Mouse (Mus musculus) testis, adult 2 months (tissue): ENCODE results near the gene Gsdme.

Source experiments
- CTCF ChIP-seq: fragments of 200-500 bp; IDR thresholded peaks from 2 replicates; pipeline ENCODE4 v1.5.1; 2012; ENCODE audit warnings: low read depth, mild to moderate bottlenecking, inconsistent platforms, low read length, moderate library complexity; ENCODE audit not compliant: control insufficient read depth, insufficient read depth, insufficient replicate concordance
- POLR2A ChIP-seq: fragments of 200-500 bp; IDR thresholded peaks from 2 replicates; pipeline ENCODE4 v1.6.1; 2012; ENCODE audit warnings: low read depth, mild to moderate bottlenecking, inconsistent platforms, low read length, moderate library complexity; ENCODE audit not compliant: control insufficient read depth

DNA sequence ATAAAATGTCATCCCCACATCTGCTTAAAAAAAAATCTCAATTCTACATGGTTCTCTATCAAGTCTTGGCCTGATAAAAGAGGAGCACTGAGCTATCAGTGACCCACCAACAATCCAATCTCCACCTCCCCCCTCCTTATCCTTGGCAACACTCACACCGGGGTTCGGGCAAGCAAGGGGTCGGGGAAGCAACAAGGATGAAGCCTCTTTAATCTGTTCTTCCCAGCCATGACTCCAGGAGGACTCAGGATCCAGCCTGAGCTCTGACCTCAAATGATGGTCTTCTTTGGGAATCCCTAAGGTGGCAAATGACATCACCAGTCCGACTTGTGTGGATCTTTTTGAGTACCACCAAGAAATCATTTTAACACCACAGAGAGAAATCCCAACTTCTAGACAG lies 15.9 kb downstream of the Gsdme start:
- TF ChIP-seq CTCF = no peak
- TF ChIP-seq POLR2A = no peak
